Mouse (Mus musculus) C2C12 (cell line): ENCODE data around the gene Fuk.

Source experiments
- CEBPB ChIP-seq: IDR thresholded peaks from one replicate; pipeline ENCODE4 v1.6.1; 2011; ENCODE audit warnings: low read depth, mild to moderate bottlenecking, control low read depth, moderate library complexity
- CTCF ChIP-seq: IDR thresholded peaks from one replicate; pipeline ENCODE4 v1.5.1; 2011; ENCODE audit not compliant: control insufficient read depth, insufficient read depth, insufficient read length
- FOSL1 ChIP-seq: IDR thresholded peaks from one replicate; pipeline ENCODE4 v1.8.0; 2011; ENCODE audit warnings: mild to moderate bottlenecking, low read length; ENCODE audit not compliant: poor library complexity, insufficient read depth, severe bottlenecking
- MAX ChIP-seq: IDR thresholded peaks from one replicate; pipeline ENCODE4 v1.6.1; 2011; ENCODE audit warnings: mild to moderate bottlenecking, control low read depth
- MYOD1 ChIP-seq: IDR thresholded peaks from one replicate; pipeline ENCODE4 v1.6.1; 2011; ENCODE audit warnings: low read depth; ENCODE audit not compliant: control insufficient read depth, insufficient read length
- USF1 ChIP-seq: IDR thresholded peaks from one replicate; pipeline ENCODE4 v1.6.1; 2011; ENCODE audit warnings: low read depth, mild to moderate bottlenecking, control low read depth, moderate library complexity

DNA sequence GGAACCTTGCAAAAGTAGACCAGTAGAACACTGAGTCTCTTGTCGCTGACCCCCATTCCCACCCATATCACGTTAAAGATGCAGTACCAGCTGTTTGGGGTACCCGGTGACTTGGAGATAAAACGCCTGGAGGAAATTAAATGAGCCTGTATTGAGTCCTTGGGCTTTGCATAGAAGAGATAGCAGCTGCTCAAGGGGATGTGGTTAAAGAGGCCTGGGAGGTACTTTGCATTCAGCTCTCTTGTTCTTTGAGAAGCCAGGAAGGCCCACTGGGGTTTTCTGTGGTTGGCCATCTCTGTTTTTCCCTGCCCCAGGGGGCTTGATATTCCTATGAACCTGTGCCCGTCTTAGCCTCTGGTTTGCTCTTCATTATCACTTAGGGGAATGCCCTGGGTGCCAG lies 26.8 kb upstream of the Fuk start:
- TF ChIP-seq CTCF (no peak), MAX (no peak), USF1 (no peak), FOSL1 (no peak), CEBPB (no peak), MYOD1 (peak; percentile 32)
